Mouse (Mus musculus) C2C12 (cell line): ENCODE measurements around the gene Shf. TPM values are rescaled to one million over a fixed set of nuclear protein-coding genes. Genes with fewer than 3 reads are reported as not detected.

Experiments
- H3K27me3 ChIP-seq: one replicate; pipeline ENCODE4 v1.6.1; 2011; ENCODE audit not compliant: control insufficient read depth, insufficient read depth, insufficient read length
- H3K36me3 ChIP-seq: one replicate; pipeline ENCODE4 v1.6.1; 2011; ENCODE audit not compliant: control insufficient read depth, insufficient read depth
- H3K4me3 ChIP-seq: one replicate; pipeline ENCODE4 v1.5.1; 2011; ENCODE audit warnings: mild to moderate bottlenecking, control low read depth; ENCODE audit not compliant: poor library complexity, insufficient read depth, severe bottlenecking
- H3K79me2 ChIP-seq: one replicate; pipeline ENCODE4 v1.6.1; 2011; ENCODE audit not compliant: control insufficient read depth, insufficient read depth
- H3K79me3 ChIP-seq: one replicate; pipeline ENCODE4 v1.6.1; 2011; ENCODE audit warnings: low read depth, control low read depth
- H3ac ChIP-seq: one replicate; pipeline ENCODE3; 2011; ENCODE audit warnings: low read depth; ENCODE audit not compliant: control insufficient read depth, insufficient read length
- CEBPB ChIP-seq: IDR thresholded peaks from one replicate; pipeline ENCODE4 v1.6.1; 2011; ENCODE audit warnings: low read depth, mild to moderate bottlenecking, control low read depth, moderate library complexity
- CTCF ChIP-seq: IDR thresholded peaks from one replicate; pipeline ENCODE4 v1.5.1; 2011; ENCODE audit not compliant: control insufficient read depth, insufficient read depth, insufficient read length
- FOSL1 ChIP-seq: IDR thresholded peaks from one replicate; pipeline ENCODE4 v1.8.0; 2011; ENCODE audit warnings: mild to moderate bottlenecking, low read length; ENCODE audit not compliant: poor library complexity, insufficient read depth, severe bottlenecking
- MAX ChIP-seq: IDR thresholded peaks from one replicate; pipeline ENCODE4 v1.6.1; 2011; ENCODE audit warnings: mild to moderate bottlenecking, control low read depth
- MYOD1 ChIP-seq: IDR thresholded peaks from one replicate; pipeline ENCODE4 v1.6.1; 2011; ENCODE audit warnings: low read depth; ENCODE audit not compliant: control insufficient read depth, insufficient read length
- MYOG ChIP-seq: IDR thresholded peaks from one replicate; pipeline ENCODE4 v1.6.1; 2011; ENCODE audit not compliant: control insufficient read depth, insufficient read length; ENCODE audit errors: extremely low read depth
- USF1 ChIP-seq: IDR thresholded peaks from one replicate; pipeline ENCODE4 v1.6.1; 2011; ENCODE audit warnings: low read depth, mild to moderate bottlenecking, control low read depth, moderate library complexity
- polyA plus RNA-seq: library from polyadenylated mRNA; unstranded; fragments of >200 nt; fragmentation: generic; extraction: Trizol; gene quantifications from one replicate; pipeline ENCODE4 v1.2.1, GENCODE M21; 2012; ENCODE audit warnings: missing spikeins

Gene Shf
- polyA plus RNA-seq, 1 experiment, result 38.7 TPM

GRCm38 (mm10) chr2:122327986-122328385 is 41.0 kb downstream of the Shf start:
- Histone ChIP-seq H3K36me3 (no peaks in the 10 kb centered on the region), H3K4me3 (no peak overlapping the region)
- no peak for TF ChIP-seq MYOD1
- TF ChIP-seq CTCF, result no peak
- no peak for TF ChIP-seq MYOG
- TF ChIP-seq MAX, result no peak

GRCm38 (mm10) chr2:122325361-122325760 is 43.6 kb downstream of the Shf start:
- Histone ChIP-seq H3K79me2 (no peaks in the 10 kb centered on the region), H3K4me3 (no peak overlapping the region), H3K36me3 (no peaks in the 10 kb centered on the region), H3K27me3 (no peaks in the 10 kb centered on the region), H3ac (no peak overlapping the region), H3K79me3 (no peaks in the 10 kb centered on the region)
- TF ChIP-seq MAX, result no peak
- no peak for TF ChIP-seq FOSL1
- no peak for TF ChIP-seq CTCF

More at GRCm38 (mm10) chr2:122327986-122328385, 41.0 kb downstream of the Shf start:
- no peaks in the 10 kb centered on the region for H3K79me2 ChIP-seq
- H3ac ChIP-seq, result no peak overlapping the region
- no peaks in the 10 kb centered on the region for H3K79me3 ChIP-seq
- H3K27me3 ChIP-seq, result no peaks in the 10 kb centered on the region

- Histone ChIP-seq H3K4me3 (no peak overlapping the region), H3ac (no peak overlapping the region), H3K36me3 (no peaks in the 10 kb centered on the region), H3K79me2 (no peaks in the 10 kb centered on the region), H3K79me3 (no peaks in the 10 kb centered on the region), H3K27me3 (no peaks in the 10 kb centered on the region)
- TF ChIP-seq CTCF, result no peak
- no peak for TF ChIP-seq USF1
- no peak for TF ChIP-seq MAX
- TF ChIP-seq MYOD1, result no peak
- no peak for TF ChIP-seq CEBPB
- no peak for TF ChIP-seq FOSL1
- TF ChIP-seq MYOG, result no peak
These were observed 44.4 kb downstream of the Shf start for GRCm38 (mm10) chr2:122324586-122324985.

GRCm38 (mm10) chr2:122323960-122324359 is 45.0 kb downstream of the Shf start:
- H3K36me3 ChIP-seq, result no peaks in the 10 kb centered on the region
- H3K4me3 ChIP-seq, result no peak overlapping the region
- no peak overlapping the region for H3ac ChIP-seq
- H3K79me3 ChIP-seq, result no peaks in the 10 kb centered on the region
- no peaks in the 10 kb centered on the region for H3K79me2 ChIP-seq
- TF ChIP-seq CEBPB (no peak), USF1 (no peak), MYOG (no peak), MAX (no peak), FOSL1 (no peak), CTCF (no peak), MYOD1 (no peak)
- H3K27me3 ChIP-seq, result no peaks in the 10 kb centered on the region

- H3K4me3 ChIP-seq, result no peak overlapping the region
- no peaks in the 10 kb centered on the region for H3K79me3 ChIP-seq
- no peak overlapping the region for H3ac ChIP-seq
- no peak for TF ChIP-seq MYOD1
- no peak for TF ChIP-seq CTCF
- TF ChIP-seq MAX, result no peak
- no peak for TF ChIP-seq MYOG
- TF ChIP-seq FOSL1, result no peak
- TF ChIP-seq USF1, result no peak
- no peak for TF ChIP-seq CEBPB
- no peaks in the 10 kb centered on the region for H3K79me2 ChIP-seq
- H3K27me3 ChIP-seq, result no peaks in the 10 kb centered on the region
- no peaks in the 10 kb centered on the region for H3K36me3 ChIP-seq
These were observed 51.6 kb downstream of the Shf start for GRCm38 (mm10) chr2:122317384-122317783.

GRCm38 (mm10) chr2:122315372-122315771 is 53.6 kb downstream of the Shf start, which contains the start of gene Duox1:
TSS of gene Duox1 (plus strand) at chr2:122315672.
- Histone ChIP-seq H3K79me2 (no peaks in the 10 kb centered on the region), H3ac (no peak within 1 kb of the TSS), H3K79me3 (no peaks in the 10 kb centered on the region), H3K27me3 (no peaks in the 10 kb centered on the region), H3K36me3 (no peaks in the 10 kb centered on the region), H3K4me3 (no peak within 1 kb of the TSS)
- TF ChIP-seq CTCF (no peak), MAX (no peak), USF1 (no peak), FOSL1 (no peak), MYOG (no peak), CEBPB (no peak), MYOD1 (no peak)

GRCm38 (mm10) chr2:122313536-122313935 is 55.4 kb downstream of the Shf start, which contains the start of gene Duoxa1:
TSS of gene Duoxa1 (minus strand) at chr2:122313730.
- H3K27me3 ChIP-seq, result no peaks in the 10 kb centered on the region
- no peak within 1 kb of the TSS for H3ac ChIP-seq
- no peaks in the 10 kb centered on the region for H3K36me3 ChIP-seq
- H3K79me3 ChIP-seq, result no peaks in the 10 kb centered on the region
- no peak for TF ChIP-seq FOSL1
- H3K4me3 ChIP-seq, result no peak within 1 kb of the TSS
- H3K79me2 ChIP-seq, result no peaks in the 10 kb centered on the region
